Mouse (Mus musculus) stomach, postnatal 0 days (tissue): ENCODE data around the gene Ext2.

Source experiments
- CTCF ChIP-seq: IDR thresholded peaks from 2 replicates; pipeline ENCODE4 v1.5.1; 2016; ENCODE audit warnings: antibody characterized with exemption, low read depth, mild to moderate bottlenecking, moderate library complexity
- EP300 ChIP-seq: optimal IDR thresholded peaks from 2 replicates; pipeline ENCODE3; 2016; ENCODE audit warnings: antibody characterized with exemption

- no peak for TF ChIP-seq CTCF
- TF ChIP-seq EP300 = no peak
These were observed 129.3 kb downstream of the Ext2 start for GRCm38 (mm10) chr2:93693101-93693500.
